Mouse (Mus musculus) G1E (cell line): ENCODE data around the gene Ccdc102a.

Experiments
- CTCF ChIP-seq: IDR thresholded peaks from 2 replicates; pipeline ENCODE4 v1.5.1; 2012; ENCODE audit warnings: low read depth, low read length, inconsistent platforms, mixed read lengths
- GATA1 ChIP-seq: IDR thresholded peaks from 2 replicates; pipeline ENCODE4 v1.6.1; 2012; ENCODE audit warnings: borderline replicate concordance, low read length, inconsistent platforms, mixed read lengths
- GATA2 ChIP-seq: IDR thresholded peaks from 2 replicates; pipeline ENCODE4 v1.6.1; 2012; ENCODE audit warnings: low read depth, low read length, inconsistent platforms, borderline replicate concordance
- POLR2AphosphoS5 ChIP-seq: IDR thresholded peaks from 2 replicates; pipeline ENCODE4 v1.6.1; 2012; ENCODE audit warnings: low read depth, low read length, inconsistent platforms; ENCODE audit not compliant: insufficient replicate concordance
- TAL1 ChIP-seq: conservative IDR thresholded peaks from 2 replicates; pipeline ENCODE4 v1.6.1; 2012; ENCODE audit warnings: low read depth, low read length, inconsistent platforms, mixed read lengths

DNA sequence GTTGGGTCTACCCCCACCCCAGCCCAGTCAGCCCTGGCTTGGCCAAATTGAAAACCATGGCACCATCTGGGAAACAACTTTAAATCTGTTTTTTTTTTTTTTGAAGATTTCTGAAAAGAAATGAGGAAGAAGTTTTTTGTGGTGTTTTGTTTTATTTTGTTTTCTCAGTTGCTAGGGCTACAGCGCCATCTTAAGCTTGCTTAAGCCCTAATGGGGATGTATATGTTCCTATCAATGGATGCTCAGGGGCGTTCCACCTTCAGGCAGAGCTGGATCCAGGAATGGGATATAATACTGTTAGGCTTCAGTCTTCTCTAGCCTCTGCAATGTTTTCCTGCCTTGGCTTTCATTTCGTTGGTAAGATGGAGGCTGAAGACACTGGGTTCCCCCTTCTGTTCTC lies 17.3 kb upstream of the Ccdc102a start:
- TF ChIP-seq GATA1, result no peak
- TF ChIP-seq CTCF, result no peak
- no peak for TF ChIP-seq POLR2AphosphoS5
- TF ChIP-seq TAL1, result no peak
- no peak for TF ChIP-seq GATA2
